Mouse (Mus musculus) adrenal gland, adult 2 months (tissue): ENCODE data around the gene Thap11. TPM values are rescaled to one million over a fixed set of nuclear protein-coding genes. Genes with fewer than 3 reads are reported as not detected.
A peak's percentile ranks its signal among the peaks of the same experiment; 100 is the strongest.

Source experiments
- DNase-seq: peaks from one replicate; pipeline ENCODE4 v3.0.0; 2021
- polyA plus RNA-seq: library from polyadenylated mRNA; depleted of rRNA; stranded (reverse); fragments of >200 nt; gene quantifications from 2 replicates; pipeline ENCODE4 v1.2.3, GENCODE M21; 2012
- total RNA-seq, 2 experiments: library from RNA; stranded (reverse); gene quantifications; 2 replicates each; pipeline ENCODE4 v1.2.3; 2021

Gene Thap11
- total and polyA plus RNA-seq, 3 experiments = 31.7 to 79.7 (median 38.0) TPM

DNA sequence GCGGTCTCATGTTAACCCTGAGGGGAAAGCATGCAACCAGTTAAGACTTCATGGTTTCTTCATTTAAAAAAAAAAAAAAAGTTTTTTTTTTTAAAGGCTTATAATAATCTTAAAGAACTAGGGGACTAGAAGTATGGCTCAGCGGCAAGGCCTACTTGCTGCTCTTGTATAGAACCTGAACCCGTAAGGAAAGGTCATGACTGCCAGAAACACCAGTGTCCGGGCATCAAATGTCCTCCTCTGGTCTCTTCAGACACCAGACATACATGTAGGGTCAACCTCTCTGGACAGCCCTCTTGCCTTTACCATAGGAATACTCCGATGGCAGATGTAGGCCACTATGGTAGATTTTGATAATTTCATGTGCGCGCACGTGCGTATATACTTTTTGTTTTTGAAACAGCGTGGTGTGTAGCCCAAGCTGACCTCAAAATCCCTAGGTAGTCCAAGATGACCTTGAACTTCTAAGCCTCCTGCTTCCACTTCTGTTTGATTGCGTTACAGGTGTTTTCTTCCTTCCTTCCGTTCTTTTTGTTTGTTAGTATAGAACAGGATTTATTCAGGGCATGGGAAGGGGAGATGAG is 2.7 kb upstream of the Thap11 start:
- DNase-seq = no peak

GRCm38 (mm10) chr8:105853178-105853577 is 1.8 kb upstream of the Thap11 start, which contains the start of gene Cenpt:
TSS of gene Cenpt (minus strand) at chr8:105853278.
- no peak for DNase-seq

DNA sequence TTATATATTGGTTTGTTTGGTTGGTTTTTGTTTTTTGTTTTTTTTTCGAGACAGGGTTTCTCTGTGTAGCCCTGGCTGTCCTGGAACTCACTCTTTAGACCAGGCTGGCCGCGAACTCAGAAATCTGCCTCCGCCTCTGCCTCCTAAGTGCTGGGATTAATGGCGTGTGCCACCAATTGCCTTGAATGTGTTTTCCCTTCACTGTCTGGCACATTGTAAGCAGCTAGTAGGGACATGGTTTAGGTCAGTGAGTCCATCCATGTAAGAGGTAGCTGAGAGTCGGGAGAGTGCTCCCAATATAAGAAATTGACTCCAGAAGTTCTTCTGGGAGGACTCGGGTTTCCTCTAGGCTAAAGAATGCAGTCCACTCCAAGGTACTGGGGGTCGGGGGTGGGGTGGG is 629 bp upstream of the Thap11 start:
- DNase-seq = no peak

DNA sequence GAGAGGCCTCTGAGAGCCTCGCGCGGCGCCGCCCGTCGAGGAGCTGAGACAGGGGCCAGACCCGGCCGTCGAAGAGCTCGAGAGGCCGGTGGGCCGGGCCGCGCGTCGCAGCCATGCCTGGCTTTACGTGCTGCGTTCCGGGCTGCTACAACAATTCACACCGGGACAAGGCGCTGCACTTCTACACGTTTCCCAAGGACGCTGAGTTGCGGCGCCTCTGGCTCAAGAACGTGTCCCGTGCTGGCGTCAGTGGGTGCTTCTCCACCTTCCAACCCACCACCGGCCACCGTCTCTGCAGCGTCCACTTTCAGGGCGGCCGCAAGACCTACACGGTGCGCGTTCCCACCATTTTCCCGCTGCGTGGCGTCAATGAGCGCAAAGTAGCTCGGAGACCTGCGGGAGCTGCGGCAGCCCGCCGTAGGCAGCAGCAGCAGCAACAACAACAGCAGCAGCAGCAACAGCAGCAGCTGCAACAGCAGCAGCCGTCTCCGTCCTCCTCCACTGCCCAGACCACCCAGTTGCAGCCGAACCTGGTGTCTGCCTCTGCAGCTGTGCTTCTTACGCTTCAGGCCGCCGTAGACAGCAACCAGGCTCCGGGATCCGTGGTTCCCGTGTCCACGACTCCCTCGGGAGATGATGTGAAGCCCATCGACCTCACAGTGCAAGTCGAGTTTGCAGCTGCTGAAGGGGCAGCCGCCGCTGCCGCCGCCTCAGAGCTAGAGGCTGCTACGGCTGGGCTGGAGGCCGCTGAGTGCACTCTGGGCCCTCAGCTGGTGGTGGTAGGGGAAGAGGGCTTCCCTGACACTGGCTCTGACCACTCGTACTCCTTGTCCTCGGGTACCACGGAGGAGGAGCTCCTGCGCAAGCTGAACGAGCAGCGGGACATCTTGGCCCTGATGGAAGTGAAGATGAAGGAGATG is 576 bp downstream of the Thap11 start:
- DNase-seq = peak; percentile 58

- DNase-seq = no peak
Observed at GRCm38 (mm10) chr8:105856168-105856835, 1.4 kb downstream of the Thap11 start.

DNA sequence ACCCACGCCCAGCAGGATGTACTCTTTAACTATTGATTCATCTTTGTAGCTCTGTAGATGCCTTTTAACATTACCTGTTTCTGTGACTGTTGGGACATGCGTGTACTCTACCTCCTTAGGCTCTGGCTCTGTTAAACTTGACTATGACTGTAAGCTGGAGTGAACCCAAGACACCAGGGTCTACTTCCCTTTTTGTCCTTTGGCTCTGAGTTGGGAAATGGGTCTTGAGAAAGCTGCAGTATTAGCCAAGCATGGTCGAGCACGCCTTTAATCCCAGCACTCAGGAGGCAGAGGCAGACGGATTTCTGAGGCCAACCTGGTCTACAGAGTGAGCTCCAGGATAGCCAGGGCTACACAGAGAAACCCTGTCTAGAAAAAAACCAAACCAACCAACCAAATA is 3.6 kb downstream of the Thap11 start:
- DNase-seq = no peak

DNA sequence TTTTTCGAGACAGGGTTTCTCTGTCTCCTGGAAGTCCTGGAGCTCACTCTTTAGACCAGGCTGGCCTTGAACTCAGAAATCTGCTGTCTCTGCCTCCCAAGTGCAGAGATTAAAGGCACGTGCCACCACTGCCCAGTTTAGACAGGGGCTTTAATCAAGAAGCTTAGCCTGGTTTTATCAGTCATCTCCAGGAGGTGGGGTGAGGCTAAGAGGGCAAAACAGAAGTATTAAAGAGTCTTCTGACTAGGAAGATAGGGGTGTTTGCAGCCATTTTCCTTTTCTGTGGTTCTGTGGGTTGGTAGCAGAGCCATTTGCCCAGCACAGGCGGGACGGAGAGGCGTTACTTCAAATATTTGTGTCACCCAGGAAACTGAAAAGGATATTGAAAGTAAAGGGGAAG is 4.4 kb downstream of the Thap11 start:
- no peak for DNase-seq

- peak; percentile 98 for DNase-seq
Observed at GRCm38 (mm10) chr8:105860143-105860981, 5.4 kb downstream of the Thap11 start, which contains the start of gene Nutf2. TSS of gene Nutf2 (plus strand) at chr8:105860580.

GRCm38 (mm10) chr8:105861951-105862350 is 7.0 kb downstream of the Thap11 start:
- DNase-seq = peak; percentile 49

DNA sequence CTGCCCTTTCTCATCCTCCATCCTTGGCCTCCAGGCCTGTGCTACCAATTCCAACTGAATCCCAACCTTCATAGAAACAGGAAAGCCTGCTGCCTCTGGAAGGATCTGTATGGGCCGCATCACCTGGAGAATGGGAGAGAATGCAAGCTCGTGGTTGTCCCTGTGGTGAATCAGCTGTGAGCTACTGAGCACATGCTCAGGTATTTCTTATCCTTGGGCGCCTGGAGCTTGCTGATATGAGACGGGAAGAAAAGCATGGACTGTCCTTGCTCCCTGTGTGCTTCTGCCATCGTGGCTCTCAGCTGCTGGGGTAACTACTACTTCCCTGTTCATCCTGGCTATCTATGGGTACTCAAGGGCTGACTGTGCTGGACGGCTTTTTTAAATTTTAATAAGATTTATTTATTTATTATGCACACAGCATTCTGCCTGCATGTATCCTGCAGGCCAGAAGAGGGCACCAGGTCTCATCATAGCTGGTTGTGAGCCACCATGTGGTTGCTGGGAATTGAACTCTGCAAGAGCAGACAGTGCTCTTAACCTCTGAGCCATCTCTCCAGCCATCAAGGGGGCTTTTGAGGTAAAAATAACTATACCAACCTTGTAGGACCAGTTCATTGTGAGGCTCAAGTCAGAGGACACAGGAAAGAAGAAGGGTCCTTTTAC is 11.6 kb downstream of the Thap11 start:
- DNase-seq = no peak

- DNase-seq = no peak
Observed at GRCm38 (mm10) chr8:105874301-105874700, 19.4 kb downstream of the Thap11 start.

GRCm38 (mm10) chr8:105880754-105881520 is 26.0 kb downstream of the Thap11 start, which contains the start of gene Edc4:
TSS of gene Edc4 (plus strand) at chr8:105880881.
- DNase-seq = peak; percentile 91

DNA sequence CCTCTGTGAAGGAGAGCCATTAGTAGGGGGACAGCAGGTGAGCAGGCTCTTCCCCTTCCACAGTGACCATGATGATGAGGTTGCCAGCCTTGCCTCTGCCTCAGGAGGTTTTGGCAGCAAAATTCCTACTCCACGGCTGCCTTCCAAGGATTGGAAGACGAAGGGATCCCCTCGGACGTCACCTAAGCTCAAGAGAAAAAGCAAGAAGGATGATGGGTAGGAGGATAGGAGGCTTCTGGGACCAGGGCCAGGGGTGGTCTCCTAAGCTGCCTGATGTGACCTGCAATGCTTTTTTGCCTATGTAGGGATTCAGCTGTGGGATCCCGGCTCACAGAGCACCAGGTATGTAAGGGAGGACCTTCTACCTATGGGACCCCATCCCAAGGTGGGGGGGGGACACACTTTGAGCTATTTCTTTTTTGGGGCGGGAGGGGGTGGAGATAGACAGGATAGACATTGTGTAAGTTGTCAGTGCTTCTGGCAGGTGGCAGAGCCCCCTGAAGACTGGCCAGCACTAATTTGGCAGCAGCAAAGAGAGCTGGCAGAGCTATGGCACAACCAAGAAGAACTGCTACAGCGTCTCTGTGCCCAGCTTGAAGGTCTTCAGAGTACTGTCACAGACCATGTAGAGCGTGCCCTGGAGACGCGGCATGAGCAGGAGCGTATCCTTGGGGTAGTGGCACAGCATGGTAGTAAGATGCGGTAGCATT is 35.0 kb downstream of the Thap11 start:
- DNase-seq = no peak

- DNase-seq = no peak
Observed at GRCm38 (mm10) chr8:105890870-105891269, 35.9 kb downstream of the Thap11 start.

DNA sequence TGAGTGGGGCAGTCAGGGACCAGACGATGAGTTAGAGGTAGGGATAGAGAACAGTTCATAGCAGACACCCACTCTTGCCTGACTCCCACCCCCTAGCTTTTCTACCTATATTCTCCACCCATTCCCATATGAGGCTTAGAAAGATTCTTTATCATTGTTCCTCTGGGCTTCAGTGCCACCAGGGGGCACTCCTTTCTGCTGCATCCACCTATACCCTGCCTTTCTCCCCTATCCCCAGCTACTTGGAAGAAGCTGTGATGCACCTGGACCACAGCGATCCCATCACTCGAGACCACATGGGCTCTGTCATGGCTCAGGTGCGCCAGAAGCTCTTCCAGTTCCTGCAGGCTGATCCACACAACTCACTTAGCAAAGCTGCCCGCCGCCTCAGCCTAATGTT is 37.5 kb downstream of the Thap11 start:
- DNase-seq = peak; percentile 25

GRCm38 (mm10) chr8:105893339-105893738 is 38.4 kb downstream of the Thap11 start, which contains the start of gene Nrn1l:
TSS of gene Nrn1l (plus strand) at chr8:105893567.
- DNase-seq = peak; percentile 82

DNA sequence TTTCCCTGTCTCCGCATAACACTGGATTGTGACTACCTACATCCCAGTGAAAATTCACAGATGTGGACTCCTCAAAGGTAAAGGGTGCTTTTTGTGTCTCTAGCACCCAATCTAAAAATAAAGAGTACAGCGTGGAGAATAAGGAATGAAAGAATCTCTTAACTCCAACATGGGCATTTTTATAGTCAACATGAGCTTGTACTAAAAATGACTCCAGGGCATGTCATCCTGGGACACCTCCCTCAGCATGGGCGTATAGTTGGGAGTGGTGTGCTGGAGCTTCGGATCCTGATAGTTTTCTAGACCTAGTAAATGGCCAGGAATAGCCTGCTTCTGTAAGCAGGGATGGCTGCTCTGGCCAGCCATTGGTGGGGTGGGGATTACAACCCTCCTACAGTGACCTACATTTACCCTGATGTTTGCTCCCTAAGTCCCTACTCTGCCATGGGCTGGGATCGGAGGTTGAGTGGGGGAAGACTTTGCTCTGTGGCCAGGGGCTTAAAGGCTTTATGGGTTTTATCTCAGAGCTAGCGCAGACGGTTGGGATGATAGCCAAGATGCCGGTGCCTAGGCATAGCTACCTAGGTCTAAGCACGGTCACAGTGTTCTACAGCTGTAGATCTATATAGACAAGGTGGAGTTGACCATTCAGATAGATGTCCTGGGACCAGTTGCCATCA is 43.0 kb downstream of the Thap11 start:
- DNase-seq = no peak

- DNase-seq = peak; percentile 96
Observed at GRCm38 (mm10) chr8:105900180-105900940, 45.4 kb downstream of the Thap11 start, which contains the start of gene Pskh1. TSS of gene Pskh1 (plus strand) at chr8:105900441.
